Mouse (Mus musculus) lung, embryonic 15.5 days (tissue): Measurements from ENCODE around the gene Cep41. TPM values are rescaled to one million over a fixed set of nuclear protein-coding genes. Genes with fewer than 3 reads are reported as not detected.
A peak's percentile ranks its signal among the peaks of the same experiment; 100 is the strongest.

Source experiments
- ATAC-seq: fragments of 200-750 bp; cut with Nextera tagmentation; 2 replicates; pipeline ENCODE4 v1.8.0; 2017; ENCODE audit warnings: moderate number of reproducible peaks, borderline replicate concordance; ENCODE audit not compliant: low FRiP score, low TSS enrichment; ENCODE audit errors: extremely low read depth
- H3K27ac ChIP-seq: fragments of 300-500 bp; sonication (generic); 2 replicates; pipeline ENCODE4 v1.5.1; 2015; ENCODE audit warnings: moderate library complexity, mild to moderate bottlenecking, inconsistent platforms
- H3K27me3 ChIP-seq: fragments of 300-500 bp; sonication (generic); 2 replicates; pipeline ENCODE4 v1.6.1; 2015; ENCODE audit warnings: inconsistent platforms
- H3K36me3 ChIP-seq: fragments of 300-500 bp; sonication (generic); 2 replicates; pipeline ENCODE4 v1.6.1; 2015; ENCODE audit warnings: inconsistent platforms
- H3K4me1 ChIP-seq: fragments of 300-500 bp; sonication (generic); 2 replicates; pipeline ENCODE4 v1.6.1; 2015; ENCODE audit warnings: inconsistent platforms
- H3K4me2 ChIP-seq: fragments of 300-500 bp; sonication (generic); 2 replicates; pipeline ENCODE4 v1.6.1; 2015; ENCODE audit warnings: inconsistent platforms, mild to moderate bottlenecking, moderate library complexity
- H3K4me3 ChIP-seq: fragments of 300-500 bp; sonication (generic); 2 replicates; pipeline ENCODE4 v1.5.1; 2015; ENCODE audit warnings: mild to moderate bottlenecking, inconsistent platforms
- H3K9ac ChIP-seq: fragments of 300-500 bp; sonication (generic); 2 replicates; pipeline ENCODE4 v1.6.1; 2015; ENCODE audit warnings: inconsistent platforms
- H3K9me3 ChIP-seq: fragments of 300-500 bp; sonication (generic); 2 replicates; pipeline ENCODE4 v1.6.1; 2016; ENCODE audit warnings: inconsistent platforms
- WGBS: fragments of 180-500 bp; shearing (Covaris S2); methylation state at CpG from one replicate; pipeline ENCODE4 v1.1.7; 2015; 5-methylcytosine and 5-hydroxymethylcytosine counted together
- polyA plus RNA-seq: library from polyadenylated mRNA; unstranded; fragments of >200 nt; fragmentation: Nextera tagmentation; extraction: Ambion mirVana; gene quantifications from 2 replicates; pipeline ENCODE4 v1.2.1, GENCODE M21; 2015

The Cep41 gene
- polyA plus RNA-seq, 1 experiment from 2014 or later: 12.1 TPM

- Histone ChIP-seq H3K27ac (peak overlapping the region; percentile 42), H3K4me3 (no peak overlapping the region), H3K4me1 (peaks cover 27% of the 10 kb centered on the region), H3K36me3 (no peaks in the 10 kb centered on the region), H3K4me2 (no peak overlapping the region), H3K9me3 (no peaks in the 10 kb centered on the region), H3K27me3 (no peaks in the 10 kb centered on the region), H3K9ac (no peak overlapping the region)
- 31% methylated on average over 12 of the region's 12 CpGs for WGBS
- ATAC-seq: no peak
Observed at GRCm38 (mm10) chr6:30730301-30730971, 36.9 kb upstream of the Cep41 start.

DNA sequence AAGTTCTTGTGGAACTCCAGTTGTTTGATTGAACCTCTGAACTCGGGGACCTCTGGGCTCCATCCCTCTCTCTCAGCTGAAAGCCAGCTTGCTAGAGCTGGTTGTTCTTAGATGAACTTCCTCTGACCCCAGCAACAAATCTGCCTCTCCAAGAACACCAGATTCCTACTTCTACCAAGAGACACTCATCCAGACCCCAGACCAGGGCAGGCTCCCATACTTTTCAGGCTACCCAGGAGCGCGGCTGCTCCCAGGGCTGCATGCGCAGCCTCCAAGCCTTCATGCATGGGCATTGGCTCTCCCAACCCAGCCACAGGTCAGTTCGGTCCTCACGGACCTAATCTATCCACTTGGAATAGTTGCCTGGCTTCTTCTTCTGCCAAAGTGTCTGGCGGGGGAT lies 29.8 kb upstream of the Cep41 start, which contains the start of gene Mest:
Gene Mest, plus strand, starts transcription at position 217 of the 400 bp plus-strand sequence.
- Histone ChIP-seq H3K27ac (no peak within 1 kb of the TSS), H3K4me3 (no peak within 1 kb of the TSS), H3K9me3 (no peaks in the 10 kb centered on the region), H3K4me2 (no peak within 1 kb of the TSS), H3K27me3 (no peaks in the 10 kb centered on the region), H3K36me3 (no peaks in the 10 kb centered on the region), H3K4me1 (peaks cover 21% of the 10 kb centered on the region; the same call in 1 of the 2 replicates), H3K9ac (no peak within 1 kb of the TSS)
- no peak for ATAC-seq
- 60% methylated on average over 7 of the region's 7 CpGs for WGBS

- WGBS: 77% methylated on average over 4 of the region's 4 CpGs
- Histone ChIP-seq H3K36me3 (no peaks in the 10 kb centered on the region), H3K9ac (no peak overlapping the region), H3K9me3 (no peaks in the 10 kb centered on the region), H3K4me2 (no peak overlapping the region), H3K27ac (no peak overlapping the region), H3K4me3 (no peak overlapping the region), H3K4me1 (peaks cover 21% of the 10 kb centered on the region; the same call in 1 of the 2 replicates), H3K27me3 (no peaks in the 10 kb centered on the region)
- no peak for ATAC-seq
Observed at GRCm38 (mm10) chr6:30722385-30723164, 29.0 kb upstream of the Cep41 start.

DNA sequence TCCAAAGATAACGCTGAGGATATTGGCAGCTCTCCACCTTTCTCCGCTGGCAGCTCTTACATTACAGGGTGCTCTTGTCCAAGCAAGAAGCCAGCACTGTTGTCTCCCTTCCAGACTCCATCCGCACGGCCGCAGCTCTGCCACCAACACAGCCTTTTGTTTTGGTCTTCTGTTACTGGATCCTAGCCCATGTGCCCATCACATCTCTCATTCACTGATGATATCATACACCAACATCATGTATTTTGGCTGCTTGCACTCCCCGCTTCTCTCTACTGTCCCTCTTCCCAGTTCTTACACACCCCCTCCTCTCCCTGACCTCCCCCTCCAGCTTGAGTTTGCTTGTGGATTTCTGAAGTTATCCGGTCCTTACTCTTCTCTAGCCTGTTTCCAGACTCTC lies 23.2 kb upstream of the Cep41 start:
- H3K9ac ChIP-seq: no peak overlapping the region
- no peak overlapping the region for H3K4me3 ChIP-seq
- no peak overlapping the region for H3K4me2 ChIP-seq
- peak; percentile 60; the same call in 1 of the 2 replicates for ATAC-seq
- no peaks in the 10 kb centered on the region for H3K9me3 ChIP-seq
- H3K36me3 ChIP-seq: no peaks in the 10 kb centered on the region
- H3K4me1 ChIP-seq: peaks cover 43% of the 10 kb centered on the region
- H3K27me3 ChIP-seq: no peaks in the 10 kb centered on the region
- H3K27ac ChIP-seq: peak overlapping the region; percentile 17; the same call in 1 of the 2 replicates
- 51% methylated on average over 7 of the region's 7 CpGs for WGBS

DNA sequence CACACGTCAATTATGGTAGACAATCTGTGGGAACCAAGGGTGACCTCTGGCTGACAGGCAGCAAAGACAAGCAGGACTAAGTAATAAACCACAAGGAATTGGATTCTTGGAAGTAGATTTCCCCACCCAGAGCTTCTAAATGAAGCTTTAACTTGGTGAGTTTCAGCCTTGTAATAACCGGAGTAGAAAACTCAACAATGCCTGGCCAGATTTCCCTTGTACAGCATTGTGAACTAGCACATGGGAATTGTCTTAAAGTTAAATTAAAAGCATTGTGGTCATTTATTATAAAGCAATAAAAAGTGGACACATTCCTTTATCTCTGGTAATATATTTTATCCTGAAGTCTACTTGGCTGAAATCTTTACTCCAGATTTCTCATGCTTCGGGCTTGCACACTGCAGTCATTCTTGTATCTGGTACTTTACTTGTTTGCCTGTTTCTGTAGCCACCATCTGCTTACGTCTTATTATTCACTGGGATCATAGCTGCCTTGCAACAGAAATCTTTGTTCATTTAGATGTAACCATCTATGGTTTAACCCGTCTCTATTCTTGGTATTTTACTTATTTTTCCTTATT lies 21.4 kb upstream of the Cep41 start:
- Histone ChIP-seq H3K4me1 (peaks cover 42% of the 10 kb centered on the region), H3K4me3 (no peak overlapping the region), H3K27me3 (no peaks in the 10 kb centered on the region), H3K9ac (no peak overlapping the region), H3K9me3 (no peaks in the 10 kb centered on the region), H3K27ac (peak overlapping the region; percentile 46; the same call in 1 of the 2 replicates), H3K36me3 (no peaks in the 10 kb centered on the region), H3K4me2 (no peak overlapping the region)
- 67% methylated on average over 5 of the region's 5 CpGs for WGBS
- no peak for ATAC-seq

DNA sequence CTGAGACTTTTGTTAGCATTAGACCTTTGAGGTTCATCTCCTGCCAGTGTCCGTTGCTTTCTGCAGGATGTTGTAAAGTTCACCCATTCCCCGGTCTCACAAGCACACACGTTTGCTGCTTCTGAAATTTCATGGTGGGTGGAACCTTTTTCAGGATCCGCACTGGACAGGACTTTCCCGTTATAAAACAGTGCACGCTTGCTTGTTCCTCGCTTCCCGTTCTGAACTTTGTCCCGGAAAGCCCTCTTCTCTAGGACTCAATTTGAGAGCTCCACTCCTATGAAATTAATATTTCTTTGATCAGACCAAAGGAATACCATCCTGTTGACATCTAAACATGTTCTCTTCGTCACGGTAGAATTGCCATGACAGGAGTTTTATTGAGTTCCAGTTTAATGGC lies 20.3 kb upstream of the Cep41 start:
- Histone ChIP-seq H3K9ac (no peak overlapping the region), H3K4me2 (no peak overlapping the region), H3K27me3 (no peaks in the 10 kb centered on the region), H3K9me3 (no peaks in the 10 kb centered on the region), H3K27ac (peak overlapping the region; percentile 53), H3K36me3 (no peaks in the 10 kb centered on the region), H3K4me3 (no peak overlapping the region), H3K4me1 (peaks cover 48% of the 10 kb centered on the region)
- WGBS: 81% methylated on average over 11 of the region's 11 CpGs
- ATAC-seq: no peak

GRCm38 (mm10) chr6:30713455-30713854 lies 19.9 kb upstream of the Cep41 start:
- Histone ChIP-seq H3K9ac (no peak overlapping the region), H3K4me3 (no peak overlapping the region), H3K36me3 (no peaks in the 10 kb centered on the region), H3K9me3 (no peaks in the 10 kb centered on the region), H3K4me2 (no peak overlapping the region), H3K27me3 (no peaks in the 10 kb centered on the region), H3K27ac (peak overlapping the region; percentile 53), H3K4me1 (peaks cover 49% of the 10 kb centered on the region)
- WGBS: 78% methylated on average over 6 of the region's 6 CpGs
- no peak for ATAC-seq

GRCm38 (mm10) chr6:30712484-30712883 lies 18.9 kb upstream of the Cep41 start:
- 28% methylated on average over 7 of the region's 7 CpGs for WGBS
- H3K36me3 ChIP-seq: no peaks in the 10 kb centered on the region
- no peak overlapping the region for H3K4me2 ChIP-seq
- peak overlapping the region; percentile 74 for H3K27ac ChIP-seq
- peak; percentile 68; the same call in 1 of the 2 replicates for ATAC-seq
- no peak overlapping the region for H3K9ac ChIP-seq
- no peak overlapping the region for H3K4me3 ChIP-seq
- H3K4me1 ChIP-seq: peaks cover 49% of the 10 kb centered on the region
- H3K27me3 ChIP-seq: no peaks in the 10 kb centered on the region
- no peaks in the 10 kb centered on the region for H3K9me3 ChIP-seq

GRCm38 (mm10) chr6:30711365-30711763 lies 17.8 kb upstream of the Cep41 start:
- no peaks in the 10 kb centered on the region for H3K9me3 ChIP-seq
- H3K27ac ChIP-seq: peak overlapping the region; percentile 74; the same call in 1 of the 2 replicates
- no peak overlapping the region for H3K4me2 ChIP-seq
- H3K4me3 ChIP-seq: no peak overlapping the region
- no peak overlapping the region for H3K9ac ChIP-seq
- WGBS: 39% methylated on average over 10 of the region's 10 CpGs
- ATAC-seq: no peak
- H3K4me1 ChIP-seq: peaks cover 40% of the 10 kb centered on the region
- H3K27me3 ChIP-seq: no peaks in the 10 kb centered on the region
- H3K36me3 ChIP-seq: no peaks in the 10 kb centered on the region

- Histone ChIP-seq H3K4me2 (no peak overlapping the region), H3K9ac (no peak overlapping the region), H3K4me3 (no peak overlapping the region), H3K36me3 (no peaks in the 10 kb centered on the region), H3K27me3 (no peaks in the 10 kb centered on the region), H3K4me1 (peaks cover 35% of the 10 kb centered on the region), H3K27ac (peak overlapping the region; percentile 74), H3K9me3 (no peaks in the 10 kb centered on the region)
- ATAC-seq: no peak
- WGBS: 50% methylated on average over 25 of the region's 25 CpGs
Observed at GRCm38 (mm10) chr6:30710371-30711364, 17.1 kb upstream of the Cep41 start.

DNA sequence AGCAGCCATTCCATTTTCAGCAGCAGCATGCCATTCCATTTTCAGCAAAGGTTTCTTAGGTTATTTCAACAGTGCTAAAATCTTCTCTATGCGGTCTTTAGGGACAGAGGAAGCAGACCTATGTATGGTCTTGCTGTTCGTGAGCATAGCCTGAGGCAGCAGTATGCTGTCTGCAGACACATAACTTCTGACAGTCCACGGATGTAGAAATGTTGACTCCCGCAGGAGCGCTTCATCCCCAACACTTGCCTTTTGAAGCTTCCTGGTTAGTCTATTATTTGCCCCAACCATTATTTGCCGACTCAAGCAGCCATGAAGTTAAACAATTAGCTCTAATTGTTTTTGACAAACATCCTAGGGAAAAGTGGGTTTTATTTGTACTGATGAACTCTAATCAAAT lies 15.6 kb upstream of the Cep41 start:
- no peak for ATAC-seq
- Histone ChIP-seq H3K27ac (no peak overlapping the region), H3K4me2 (no peak overlapping the region), H3K36me3 (no peaks in the 10 kb centered on the region), H3K9ac (no peak overlapping the region), H3K4me3 (no peak overlapping the region), H3K4me1 (peaks cover 32% of the 10 kb centered on the region), H3K9me3 (no peaks in the 10 kb centered on the region), H3K27me3 (no peaks in the 10 kb centered on the region)
- WGBS: 27% methylated on average over 6 of the region's 6 CpGs
